Mouse (Mus musculus): ENCODE measurements around the gene Crabp1.

DNA sequence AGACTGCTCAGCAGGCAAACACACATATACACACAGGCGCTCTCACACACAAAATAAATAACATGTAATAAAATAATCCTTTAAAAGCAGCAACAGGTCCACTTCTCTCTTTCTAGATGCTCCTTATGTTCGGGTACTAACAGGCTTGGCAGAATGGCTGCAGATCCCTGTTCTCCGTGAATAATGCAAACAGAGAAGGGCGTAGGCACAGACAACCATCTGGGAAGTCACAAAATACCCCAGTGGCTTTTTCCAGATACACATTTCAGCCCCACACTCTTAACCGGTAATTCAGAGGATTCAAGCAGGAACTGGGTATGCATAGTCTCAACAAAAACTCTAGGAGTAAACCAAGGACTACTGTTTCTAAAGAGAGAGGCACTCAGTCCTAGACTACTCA is 38.2 kb upstream of the Crabp1 start:
- TF ChIP-seq CTCF (IDR thresholded peaks at IDR 0.05; ENCODE audit: extremely low read depth, insufficient read depth, insufficient read length, insufficient replicate concordance) (no peak), POLR2A (IDR thresholded peaks at IDR 0.05; ENCODE audit: low read depth, low read length) (no peak)
